Mouse (Mus musculus) liver, adult 2 months (tissue): Measurements from ENCODE around the gene Card19. TPM values are rescaled to one million over a fixed set of nuclear protein-coding genes. Genes with fewer than 3 reads are reported as not detected.

Source experiments
- DNase-seq: peaks from one replicate; pipeline ENCODE4 v3.0.0-alpha.2; 2011; ENCODE audit warnings: low read depth, low spot score; ENCODE audit errors: extremely low read depth
- H3K27ac ChIP-seq: fragments of 200-500 bp; replicated peaks from 2 replicates; pipeline ENCODE4 v1.5.1; 2012; ENCODE audit warnings: low read depth, mild to moderate bottlenecking, control low read depth, inconsistent platforms, low read length; ENCODE audit not compliant: insufficient read depth
- H3K27me3 ChIP-seq: fragments of 200-500 bp; 2 replicates; pipeline ENCODE4 v1.6.1; 2012; ENCODE audit warnings: mild to moderate bottlenecking, moderate library complexity, low read length, inconsistent platforms; ENCODE audit not compliant: control insufficient read depth, insufficient read depth
- H3K36me3 ChIP-seq: fragments of 200-500 bp; 2 replicates; pipeline ENCODE4 v1.6.1; 2012; ENCODE audit warnings: low read length, inconsistent platforms; ENCODE audit not compliant: control insufficient read depth, insufficient read depth
- H3K4me1 ChIP-seq: fragments of 200-500 bp; 2 replicates; pipeline ENCODE4 v1.6.1; 2011; ENCODE audit warnings: low read length; ENCODE audit not compliant: control insufficient read depth, insufficient read depth
- H3K4me3 ChIP-seq: fragments of 200-500 bp; 2 replicates; pipeline ENCODE4 v1.5.1; 2011; ENCODE audit warnings: low read depth, mild to moderate bottlenecking, control low read depth, low read length, moderate library complexity; ENCODE audit not compliant: insufficient read depth
- H3K79me2 ChIP-seq: fragments of 200-500 bp; 2 replicates; pipeline ENCODE4 v1.6.1; 2012; ENCODE audit warnings: inconsistent platforms, mild to moderate bottlenecking, low read length, moderate library complexity; ENCODE audit not compliant: control insufficient read depth, insufficient read depth
- H3K9ac ChIP-seq: fragments of 200-500 bp; 2 replicates; pipeline ENCODE4 v1.6.1; 2012; ENCODE audit warnings: low read depth, mild to moderate bottlenecking, control low read depth, inconsistent platforms, low read length
- CTCF ChIP-seq: fragments of 200-500 bp; IDR thresholded peaks from 2 replicates; pipeline ENCODE4 v1.5.1; 2011; ENCODE audit warnings: low read depth, low read length, control low read depth
- POLR2A ChIP-seq: fragments of 200-500 bp; IDR thresholded peaks from 2 replicates; pipeline ENCODE4 v1.6.1; 2011; ENCODE audit warnings: low read length, control low read depth; ENCODE audit not compliant: insufficient read depth; ENCODE audit errors: extremely low read depth
- WGBS: fragments of 180-500 bp; shearing (Covaris S2); methylation state at CpG from one replicate; pipeline ENCODE4 v1.1.7; 2018; 5-methylcytosine and 5-hydroxymethylcytosine counted together
- polyA plus RNA-seq: library from polyadenylated mRNA; depleted of rRNA; stranded (reverse); fragments of >200 nt; gene quantifications from 2 replicates; pipeline ENCODE4 v1.2.3, GENCODE M21; 2012
- total RNA-seq: library from RNA; depleted of rRNA; stranded (reverse); fragments of >200 nt; gene quantifications from 2 replicates; pipeline ENCODE4 v1.2.3, GENCODE M21; 2014

Gene Card19
- total and polyA plus RNA-seq, 2 experiments = 11.2 to 38.0 TPM

DNA sequence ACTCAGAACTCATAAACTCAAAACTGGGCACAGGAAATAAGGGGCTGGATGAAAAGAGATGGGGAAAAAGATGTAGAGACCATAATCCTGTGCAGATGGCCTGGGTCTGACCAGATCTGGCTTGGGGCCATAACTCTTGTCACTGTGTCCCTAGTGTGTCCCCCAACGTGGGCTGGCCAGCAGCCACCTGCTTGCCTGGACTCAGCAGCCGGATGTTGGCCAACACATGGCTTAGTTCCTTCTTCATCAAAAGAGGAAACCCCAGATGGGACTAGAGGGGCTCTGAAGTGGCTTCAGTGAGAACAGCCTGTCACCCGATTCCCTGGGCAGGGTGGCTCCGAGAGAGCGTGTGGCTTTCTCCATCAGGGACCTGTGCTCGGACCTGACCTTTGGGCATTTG is 19.1 kb downstream of the Card19 start:
- Histone ChIP-seq H3K27me3 (no peaks in the 10 kb centered on the region), H3K79me2 (peaks cover 8% of the 10 kb centered on the region), H3K9ac (no peak overlapping the region), H3K4me3 (no peak overlapping the region), H3K4me1 (peaks cover 10% of the 10 kb centered on the region), H3K27ac (peak overlapping the region; percentile 22; the same call in 1 of the 2 replicates), H3K36me3 (peaks cover 15% of the 10 kb centered on the region)
- 68% methylated on average over 6 of the region's 6 CpGs for WGBS
- no peak for DNase-seq
- TF ChIP-seq CTCF = no peak
- TF ChIP-seq POLR2A = no peak

DNA sequence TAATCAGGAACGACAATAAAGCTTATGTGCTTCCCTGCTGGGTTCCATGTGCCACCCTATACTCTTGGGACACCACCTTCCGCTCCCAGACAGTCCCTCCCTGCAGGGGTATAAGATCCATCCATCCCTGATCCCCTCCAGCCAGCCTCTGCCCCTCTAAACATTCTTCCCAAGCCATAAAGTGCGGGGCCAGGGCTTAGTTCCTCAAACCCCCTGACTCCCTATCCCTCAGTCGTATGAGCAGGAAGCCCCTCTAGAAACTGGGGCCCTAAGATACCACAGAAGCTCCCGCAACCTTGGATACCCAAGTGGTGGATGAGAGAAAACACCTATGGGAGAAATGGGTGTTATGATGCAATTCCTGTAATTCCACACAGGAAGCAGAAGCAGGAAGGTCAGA is 19.6 kb downstream of the Card19 start:
- Histone ChIP-seq H3K9ac (no peak overlapping the region), H3K27me3 (no peaks in the 10 kb centered on the region), H3K36me3 (peaks cover 15% of the 10 kb centered on the region), H3K4me3 (no peak overlapping the region), H3K79me2 (peaks cover 13% of the 10 kb centered on the region), H3K27ac (no peak overlapping the region), H3K4me1 (peaks cover 16% of the 10 kb centered on the region)
- WGBS = 83% methylated on average over 5 of the region's 5 CpGs
- DNase-seq = no peak
- no peak for TF ChIP-seq CTCF
- TF ChIP-seq POLR2A = no peak

DNA sequence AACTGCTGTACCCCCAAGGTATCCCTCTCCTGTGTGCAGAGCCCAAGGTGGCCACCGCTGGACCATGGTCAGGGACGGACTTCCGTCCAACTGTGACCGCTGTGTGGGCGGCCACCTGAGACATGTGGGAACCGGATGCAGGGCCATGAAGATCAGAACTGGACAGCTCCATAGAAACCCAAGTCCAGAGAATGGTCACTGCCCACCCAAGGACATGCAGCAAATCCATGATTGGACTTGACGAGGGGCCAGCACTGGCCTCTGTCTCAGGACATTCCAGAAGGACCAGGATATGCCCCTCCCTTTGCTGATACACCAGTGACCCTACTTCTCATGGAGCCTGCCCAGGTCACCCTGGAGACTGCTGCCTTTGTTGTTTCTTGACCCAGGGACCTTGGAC is 20.2 kb downstream of the Card19 start:
- H3K27me3 ChIP-seq = no peaks in the 10 kb centered on the region
- H3K4me1 ChIP-seq = peaks cover 20% of the 10 kb centered on the region
- WGBS = 73% methylated on average over 7 of the region's 7 CpGs
- H3K36me3 ChIP-seq = peaks cover 15% of the 10 kb centered on the region
- peaks cover 14% of the 10 kb centered on the region for H3K79me2 ChIP-seq
- no peak overlapping the region for H3K27ac ChIP-seq
- no peak for DNase-seq
- H3K9ac ChIP-seq = no peak overlapping the region
- no peak for TF ChIP-seq POLR2A
- no peak for TF ChIP-seq CTCF
- H3K4me3 ChIP-seq = no peak overlapping the region

DNA sequence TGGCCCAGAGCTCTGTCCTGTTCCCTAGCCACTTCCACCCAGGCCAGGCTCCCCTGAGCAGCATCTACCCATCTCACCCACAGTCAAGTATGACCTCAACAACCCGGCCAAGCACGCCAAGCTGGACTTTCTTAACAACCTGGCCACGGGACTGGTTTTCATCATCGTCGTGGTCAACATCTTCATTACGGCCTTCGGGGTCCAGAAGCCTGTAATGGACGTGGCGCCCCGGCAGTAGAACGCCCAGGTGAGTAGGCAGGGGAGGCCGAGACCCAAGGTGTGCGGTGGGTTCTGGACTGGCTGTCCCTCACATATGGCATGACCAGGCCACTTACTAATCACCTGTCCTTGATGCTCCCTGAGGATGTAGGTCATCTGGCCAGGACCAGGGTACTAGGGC is 21.0 kb downstream of the Card19 start:
- Histone ChIP-seq H3K27me3 (no peaks in the 10 kb centered on the region), H3K36me3 (peaks cover 15% of the 10 kb centered on the region), H3K27ac (no peak overlapping the region), H3K9ac (no peak overlapping the region), H3K4me3 (no peak overlapping the region), H3K4me1 (peaks cover 25% of the 10 kb centered on the region), H3K79me2 (peaks cover 14% of the 10 kb centered on the region)
- 91% methylated on average over 13 of the region's 13 CpGs for WGBS
- TF ChIP-seq CTCF = no peak
- no peak for TF ChIP-seq POLR2A
- no peak for DNase-seq

DNA sequence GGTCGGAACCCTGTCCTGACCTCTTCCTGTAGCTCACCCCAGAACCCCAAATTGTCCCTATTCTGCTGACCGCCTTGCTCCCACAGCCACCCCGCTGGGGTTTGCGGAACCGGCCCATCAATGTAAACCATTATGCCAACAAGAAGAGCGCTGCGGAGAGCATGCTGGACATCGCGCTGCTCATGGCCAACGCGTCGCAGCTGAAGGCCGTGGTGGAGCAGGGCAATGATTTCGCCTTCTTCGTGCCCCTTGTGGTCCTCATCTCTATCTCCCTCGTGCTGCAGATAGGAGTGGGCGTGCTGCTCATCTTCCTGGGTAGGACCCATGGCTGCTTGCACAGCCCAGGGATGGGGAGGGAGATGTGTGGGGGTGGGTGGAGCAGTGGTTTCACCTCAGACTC is 22.2 kb downstream of the Card19 start:
- Histone ChIP-seq H3K79me2 (peaks cover 14% of the 10 kb centered on the region), H3K4me3 (no peak overlapping the region), H3K4me1 (peaks cover 32% of the 10 kb centered on the region), H3K27me3 (no peaks in the 10 kb centered on the region), H3K27ac (no peak overlapping the region), H3K36me3 (peaks cover 15% of the 10 kb centered on the region), H3K9ac (no peak overlapping the region)
- TF ChIP-seq POLR2A (no peak), CTCF (no peak)
- DNase-seq = no peak
- 96% methylated on average over 17 of the region's 17 CpGs for WGBS

DNA sequence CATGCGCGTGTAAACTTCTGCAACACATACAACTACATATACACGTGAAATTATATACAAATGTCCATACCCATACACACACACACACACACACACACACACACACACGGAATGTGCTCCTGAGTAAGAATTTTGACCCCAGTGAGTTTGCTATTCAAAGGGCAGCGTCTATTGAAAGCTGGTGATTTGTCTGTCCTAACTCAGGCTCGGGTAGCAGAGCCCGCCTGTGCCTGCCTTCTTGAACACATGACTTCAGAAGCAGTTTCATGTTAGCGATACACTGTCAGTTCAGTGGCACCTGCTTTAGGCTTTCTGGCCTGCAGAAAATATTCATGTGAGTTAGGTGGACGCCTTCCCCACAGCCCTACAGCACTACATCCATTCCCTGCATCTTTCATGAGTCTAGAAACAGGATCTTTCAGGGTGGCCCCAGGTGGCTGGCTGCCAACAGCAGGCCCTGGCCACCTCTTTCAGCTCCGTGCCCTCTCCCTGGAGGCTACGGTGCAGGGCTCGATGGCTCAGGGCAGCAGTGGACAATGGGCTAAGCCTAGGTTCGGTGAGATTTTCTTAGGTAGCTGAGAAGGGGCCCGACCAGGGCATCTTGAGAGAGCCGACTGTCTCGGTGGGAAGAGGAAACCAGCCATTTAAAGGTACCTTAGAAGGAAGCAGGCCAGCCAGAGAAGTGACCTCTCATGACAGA is 23.5 kb downstream of the Card19 start:
- peak; percentile 80 for DNase-seq
- H3K79me2 ChIP-seq = peaks cover 14% of the 10 kb centered on the region
- WGBS = 37% methylated on average over 16 of the region's 16 CpGs
- H3K27me3 ChIP-seq = no peaks in the 10 kb centered on the region
- peak overlapping the region; percentile 63 for H3K9ac ChIP-seq
- H3K27ac ChIP-seq = peak overlapping the region; percentile 86
- peaks cover 15% of the 10 kb centered on the region for H3K36me3 ChIP-seq
- TF ChIP-seq POLR2A (no peak), CTCF (no peak)
- peaks cover 32% of the 10 kb centered on the region for H3K4me1 ChIP-seq
- H3K4me3 ChIP-seq = 0 out of 2 replicates have a peak overlapping the region, but pooled peaks have one; percentile 10
